Mouse (Mus musculus): ENCODE results near the gene Fntb. TPM values are rescaled to one million over a fixed set of nuclear protein-coding genes. Genes with fewer than 3 reads are reported as not detected.

Gene Fntb
- polyA plus RNA-seq, 2 experiments, result 42.9 to 47.6 TPM

DNA sequence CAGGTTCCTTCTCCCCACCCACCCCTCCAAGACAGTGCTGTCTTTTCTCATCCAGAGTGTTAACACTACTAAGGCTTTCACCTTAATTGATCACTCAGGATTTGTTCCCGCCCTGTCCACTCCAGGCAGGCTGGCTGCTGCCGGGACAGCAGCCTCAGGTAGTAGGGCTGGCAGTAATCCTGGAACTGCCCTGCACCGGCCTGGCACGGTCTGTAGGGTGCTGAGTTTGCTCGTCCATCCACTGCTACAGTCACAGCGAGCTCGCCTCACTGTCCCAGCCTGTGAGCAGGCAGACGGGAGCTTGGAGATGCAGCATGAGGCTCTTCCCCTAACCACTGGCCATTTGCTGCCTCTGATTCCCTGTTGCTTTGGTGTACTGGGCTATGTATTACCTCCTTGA lies 155.6 kb downstream of the Fntb start:
- H3K4me3 ChIP-seq (replicated peaks; ENCODE audit: low read length), result no peak overlapping the region
- TF ChIP-seq POLR2A (IDR thresholded peaks at IDR 0.05; ENCODE audit: borderline replicate concordance, extremely low read depth, insufficient read depth, insufficient read length), result no peak
- H3K27me3 ChIP-seq (ENCODE audit: control insufficient read depth, insufficient read depth, low read length), result no peaks in the 10 kb centered on the region
- no peak overlapping the region for H3K9ac ChIP-seq (ENCODE audit: low read depth, low read length, severe bottlenecking)
- H3K4me2 ChIP-seq (replicated peaks; ENCODE audit: low read depth, low read length, severe bottlenecking), result no peak overlapping the region
- H3K9me3 ChIP-seq (ENCODE audit: control insufficient read depth, low read length), result no peaks in the 10 kb centered on the region
- no peaks in the 10 kb centered on the region for H3K4me1 ChIP-seq (ENCODE audit: control insufficient read depth, insufficient read depth, low read length)
- 85% methylated on average over 8 of the region's 8 CpGs for WGBS
- H3K27ac ChIP-seq (replicated peaks; ENCODE audit: low read depth, low read length), result no peak overlapping the region
- DNase-seq (ENCODE audit: low spot score), result no peak
- ATAC-seq (ENCODE audit: low FRiP score, low read depth), result no peak
- peaks cover 22% of the 10 kb centered on the region for H3K36me3 ChIP-seq (ENCODE audit: control insufficient read depth, insufficient read depth, low read length)

DNA sequence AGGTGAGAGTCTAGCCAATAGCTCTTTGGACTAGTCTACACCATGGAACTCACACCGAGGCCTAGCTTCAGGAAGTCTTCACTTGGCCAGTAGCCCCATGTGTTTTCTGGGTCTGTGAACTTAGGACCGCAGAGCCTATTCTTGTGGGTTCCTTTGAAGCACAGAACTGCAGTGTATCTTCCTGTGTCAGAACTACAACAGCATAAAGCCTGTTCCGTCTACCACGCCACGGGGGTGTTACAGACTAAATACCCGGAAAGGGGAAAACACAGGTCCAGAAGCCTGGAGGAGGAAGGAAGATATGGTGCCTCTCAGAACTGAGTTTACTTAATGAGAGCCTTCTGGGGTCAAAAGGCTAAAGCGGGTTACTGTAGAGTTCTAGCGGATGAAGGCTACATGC lies 157.7 kb downstream of the Fntb start:
- Histone ChIP-seq H3K4me3 (replicated peaks; ENCODE audit: low read length) (no peak overlapping the region), H3K27me3 (ENCODE audit: control insufficient read depth, insufficient read depth, low read length) (no peaks in the 10 kb centered on the region), H3K9ac (ENCODE audit: low read depth, low read length, severe bottlenecking) (no peak overlapping the region), H3K9me3 (ENCODE audit: control insufficient read depth, low read length) (no peaks in the 10 kb centered on the region), H3K4me1 (ENCODE audit: control insufficient read depth, insufficient read depth, low read length) (no peaks in the 10 kb centered on the region), H3K36me3 (ENCODE audit: control insufficient read depth, insufficient read depth, low read length) (peaks cover 15% of the 10 kb centered on the region), H3K4me2 (replicated peaks; ENCODE audit: low read depth, low read length, severe bottlenecking) (no peak overlapping the region), H3K27ac (replicated peaks; ENCODE audit: low read depth, low read length) (no peak overlapping the region)
- DNase-seq (ENCODE audit: low spot score), result no peak
- no peak for TF ChIP-seq POLR2A (IDR thresholded peaks at IDR 0.05; ENCODE audit: borderline replicate concordance, extremely low read depth, insufficient read depth, insufficient read length)
- ATAC-seq (ENCODE audit: low FRiP score, low read depth), result no peak
- 90% methylated on average over 8 of the region's 8 CpGs for WGBS

DNA sequence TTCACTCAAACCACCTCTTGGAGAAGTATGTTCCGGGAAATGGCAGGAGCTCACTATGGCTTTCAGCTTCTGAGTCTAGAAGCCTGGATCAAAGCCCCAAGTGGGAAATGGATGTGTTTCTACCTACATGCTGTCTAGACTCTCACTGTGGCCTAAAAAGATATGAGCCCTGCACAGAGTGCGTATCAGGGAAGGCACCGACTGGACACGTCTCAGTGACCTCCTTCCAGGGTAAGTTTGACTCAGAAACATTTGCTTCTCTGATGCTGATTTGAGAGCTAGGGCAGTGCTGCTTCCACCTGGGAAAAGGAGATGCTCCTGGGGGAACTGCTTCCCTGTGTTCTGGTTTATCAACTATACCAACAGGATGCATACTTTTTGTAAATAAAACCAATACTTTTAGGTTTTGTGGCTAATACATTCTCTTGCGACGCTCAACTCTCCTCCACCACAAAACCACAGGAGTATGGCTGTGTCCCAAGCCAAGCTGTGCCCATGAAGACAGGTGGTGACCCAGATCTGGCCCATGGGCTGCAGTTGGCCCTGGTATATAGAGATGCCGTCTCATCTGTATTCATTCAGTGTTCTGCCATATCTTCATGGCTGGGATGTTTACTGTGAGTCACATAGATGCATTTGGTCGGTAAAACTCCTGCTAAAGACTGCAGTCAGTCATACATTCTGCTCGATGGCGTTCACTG lies 159.7 kb downstream of the Fntb start:
- Histone ChIP-seq H3K36me3 (ENCODE audit: control insufficient read depth, insufficient read depth, low read length) (peaks cover 10% of the 10 kb centered on the region), H3K9me3 (ENCODE audit: control insufficient read depth, low read length) (no peaks in the 10 kb centered on the region), H3K27ac (replicated peaks; ENCODE audit: low read depth, low read length) (no peak overlapping the region), H3K27me3 (ENCODE audit: control insufficient read depth, insufficient read depth, low read length) (no peaks in the 10 kb centered on the region), H3K4me1 (ENCODE audit: control insufficient read depth, insufficient read depth, low read length) (no peaks in the 10 kb centered on the region), H3K9ac (ENCODE audit: low read depth, low read length, severe bottlenecking) (no peak overlapping the region), H3K4me3 (replicated peaks; ENCODE audit: low read length) (no peak overlapping the region), H3K4me2 (replicated peaks; ENCODE audit: low read depth, low read length, severe bottlenecking) (no peak overlapping the region)
- ATAC-seq (ENCODE audit: low FRiP score, low read depth) (no peak), DNase-seq (ENCODE audit: low spot score) (no peak)
- WGBS, result 90% methylated on average over 10 of the region's 10 CpGs
- no peak for TF ChIP-seq POLR2A (IDR thresholded peaks at IDR 0.05; ENCODE audit: borderline replicate concordance, extremely low read depth, insufficient read depth, insufficient read length)

DNA sequence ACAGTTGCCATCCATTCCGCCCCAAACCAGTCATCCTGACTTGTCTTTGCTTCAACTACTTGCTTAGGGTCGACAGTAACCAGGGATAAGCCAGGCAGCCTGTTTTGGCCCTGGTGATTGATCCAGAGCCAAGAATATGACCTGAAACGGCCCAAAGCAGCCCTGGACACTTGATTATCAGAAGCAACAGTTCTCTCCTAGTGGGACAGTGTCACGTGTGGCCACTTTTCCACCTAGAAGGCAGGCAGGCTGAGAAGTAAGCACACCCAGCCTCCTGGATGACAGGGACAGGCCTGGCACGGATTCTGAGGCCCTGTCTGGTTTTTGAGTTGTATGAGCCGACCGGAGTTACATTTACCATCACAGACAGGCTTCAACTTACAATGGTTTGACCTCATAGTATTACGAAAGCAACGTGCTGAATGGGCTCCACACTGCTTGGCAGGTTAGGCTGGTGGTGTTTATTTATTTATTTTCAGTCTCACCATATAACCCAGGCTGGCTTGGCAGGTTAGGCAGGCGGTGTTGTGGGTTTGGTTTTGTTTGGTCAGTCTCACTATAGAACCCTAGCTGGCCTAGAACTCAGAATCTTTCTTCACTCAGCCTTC lies 161.1 kb downstream of the Fntb start:
- H3K27ac ChIP-seq (replicated peaks; ENCODE audit: low read depth, low read length), result no peak overlapping the region
- H3K27me3 ChIP-seq (ENCODE audit: control insufficient read depth, insufficient read depth, low read length), result no peaks in the 10 kb centered on the region
- H3K9ac ChIP-seq (ENCODE audit: low read depth, low read length, severe bottlenecking), result no peak overlapping the region
- TF ChIP-seq POLR2A (IDR thresholded peaks at IDR 0.05; ENCODE audit: borderline replicate concordance, extremely low read depth, insufficient read depth, insufficient read length), result no peak
- H3K4me3 ChIP-seq (replicated peaks; ENCODE audit: low read length), result no peak overlapping the region
- no peaks in the 10 kb centered on the region for H3K9me3 ChIP-seq (ENCODE audit: control insufficient read depth, low read length)
- ATAC-seq (ENCODE audit: low FRiP score, low read depth), result no peak
- DNase-seq (ENCODE audit: low spot score), result no peak
- no peaks in the 10 kb centered on the region for H3K4me1 ChIP-seq (ENCODE audit: control insufficient read depth, insufficient read depth, low read length)
- 78% methylated on average over 10 of the region's 10 CpGs for WGBS
- H3K4me2 ChIP-seq (replicated peaks; ENCODE audit: low read depth, low read length, severe bottlenecking), result no peak overlapping the region
- no peaks in the 10 kb centered on the region; the same call in 1 of the 2 replicates for H3K36me3 ChIP-seq (ENCODE audit: control insufficient read depth, insufficient read depth, low read length)

DNA sequence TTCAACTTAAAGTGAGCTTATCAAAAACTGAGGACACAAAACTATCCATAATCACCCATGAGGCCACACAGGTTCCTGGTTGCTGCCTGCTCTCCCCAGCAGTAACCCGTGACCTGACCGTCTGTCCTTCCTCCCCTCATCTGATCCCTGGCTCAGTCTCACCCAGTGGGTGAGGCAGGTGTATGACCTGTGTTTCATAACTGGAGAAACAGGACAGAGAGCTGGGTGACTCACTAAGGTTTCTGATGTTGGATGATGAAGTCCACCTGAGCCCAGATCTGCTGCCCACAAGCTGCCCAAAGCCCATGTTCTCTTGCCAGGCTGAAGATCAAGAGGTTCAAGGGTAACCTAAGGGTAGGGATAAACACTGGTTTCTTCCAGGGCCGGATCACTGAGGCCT lies 161.6 kb downstream of the Fntb start:
- no peak overlapping the region for H3K4me3 ChIP-seq (replicated peaks; ENCODE audit: low read length)
- no peak overlapping the region for H3K9ac ChIP-seq (ENCODE audit: low read depth, low read length, severe bottlenecking)
- no peak overlapping the region for H3K27ac ChIP-seq (replicated peaks; ENCODE audit: low read depth, low read length)
- ATAC-seq (ENCODE audit: low FRiP score, low read depth) (no peak), DNase-seq (ENCODE audit: low spot score) (no peak)
- H3K36me3 ChIP-seq (ENCODE audit: control insufficient read depth, insufficient read depth, low read length), result no peaks in the 10 kb centered on the region; the same call in 1 of the 2 replicates
- no peak overlapping the region for H3K4me2 ChIP-seq (replicated peaks; ENCODE audit: low read depth, low read length, severe bottlenecking)
- H3K4me1 ChIP-seq (ENCODE audit: control insufficient read depth, insufficient read depth, low read length), result no peaks in the 10 kb centered on the region
- 84% methylated on average over 3 of the region's 3 CpGs for WGBS
- H3K9me3 ChIP-seq (ENCODE audit: control insufficient read depth, low read length), result no peaks in the 10 kb centered on the region
- H3K27me3 ChIP-seq (ENCODE audit: control insufficient read depth, insufficient read depth, low read length), result no peaks in the 10 kb centered on the region
- TF ChIP-seq POLR2A (IDR thresholded peaks at IDR 0.05; ENCODE audit: borderline replicate concordance, extremely low read depth, insufficient read depth, insufficient read length), result no peak

Measured in limb, embryonic 14.5 days (tissue).